Mouse (Mus musculus): ENCODE measurements at regions not wholly inside any gene's neighbourhood (a gene's known extent, or its start where the extent isn't known, plus 50 kb on each side); places are given as distances from the start of the nearest gene placed in this dataset.

GRCm38 (mm10) chr2:80969354-80969753 is 352.3 kb downstream of the Nup35 start:
- in situ Hi-C loops (cut with MboI; ENCODE audit: low pct_unique_long_range_greater_than_20kb), result no loop called here
- DNase-seq (ENCODE audit: low read depth, low spot score), result no peak
- ATAC-seq, result peak; percentile 60
- no peak for TF ChIP-seq CTCF (IDR thresholded peaks at IDR 0.05)
- H3K27me3 ChIP-seq, result no peaks in the 10 kb centered on the region
- CTCF ChIA-PET, result no interaction called here
- POLR2A ChIA-PET, result no interaction called here

- no peak for TF ChIP-seq CTCF (IDR thresholded peaks at IDR 0.05)
- ATAC-seq (no peak), DNase-seq (ENCODE audit: low read depth, low spot score) (no peak)
- in situ Hi-C loops (cut with MboI; ENCODE audit: low pct_unique_long_range_greater_than_20kb), result no loop called here
- POLR2A ChIA-PET, result no interaction called here
- H3K27me3 ChIP-seq, result no peaks in the 10 kb centered on the region
- CTCF ChIA-PET, result no interaction called here
These were observed 356.2 kb downstream of the Nup35 start for GRCm38 (mm10) chr2:80973217-80973616.

GRCm38 (mm10) chr2:80998296-80998695 is 381.3 kb downstream of the Nup35 start:
- DNase-seq (ENCODE audit: low read depth, low spot score), result no peak
- no peaks in the 10 kb centered on the region for H3K27me3 ChIP-seq
- no peak for TF ChIP-seq CTCF (IDR thresholded peaks at IDR 0.05)
- in situ Hi-C loops (cut with MboI; ENCODE audit: low pct_unique_long_range_greater_than_20kb), result no loop called here
- ATAC-seq, result no peak
- ChIA-PET CTCF (interaction anchor here (1.2 to 1.4 kb wide), 2 partner anchors 12 to 27 kb away, joined by 3 read pairs; no protein-coding TSS in a partner anchor), POLR2A (interaction anchor here (0.7 kb wide), 1 partner anchor 26 kb away, joined by 5 read pairs; no protein-coding TSS in a partner anchor)

- DNase-seq (ENCODE audit: low read depth, low spot score) (no peak), ATAC-seq (no peak)
- in situ Hi-C loops (cut with MboI; ENCODE audit: low pct_unique_long_range_greater_than_20kb), result no loop called here
- POLR2A ChIA-PET, result no interaction called here
- CTCF ChIA-PET, result no interaction called here
- no peaks in the 10 kb centered on the region for H3K27me3 ChIP-seq
- no peak for TF ChIP-seq CTCF (IDR thresholded peaks at IDR 0.05)
These were observed 390.0 kb downstream of the Nup35 start for GRCm38 (mm10) chr2:81007071-81007470.

GRCm38 (mm10) chr2:81023620-81024019 is 406.6 kb downstream of the Nup35 start:
- DNase-seq (ENCODE audit: low read depth, low spot score), result no peak
- ChIA-PET CTCF (no interaction called here), POLR2A (no interaction called here)
- in situ Hi-C loops (cut with MboI; ENCODE audit: low pct_unique_long_range_greater_than_20kb), result no loop called here
- TF ChIP-seq CTCF (IDR thresholded peaks at IDR 0.05), result no peak
- ATAC-seq, result no peak
- H3K27me3 ChIP-seq, result no peaks in the 10 kb centered on the region

All from Patski (cell line).